In the genomic region with DNA sequence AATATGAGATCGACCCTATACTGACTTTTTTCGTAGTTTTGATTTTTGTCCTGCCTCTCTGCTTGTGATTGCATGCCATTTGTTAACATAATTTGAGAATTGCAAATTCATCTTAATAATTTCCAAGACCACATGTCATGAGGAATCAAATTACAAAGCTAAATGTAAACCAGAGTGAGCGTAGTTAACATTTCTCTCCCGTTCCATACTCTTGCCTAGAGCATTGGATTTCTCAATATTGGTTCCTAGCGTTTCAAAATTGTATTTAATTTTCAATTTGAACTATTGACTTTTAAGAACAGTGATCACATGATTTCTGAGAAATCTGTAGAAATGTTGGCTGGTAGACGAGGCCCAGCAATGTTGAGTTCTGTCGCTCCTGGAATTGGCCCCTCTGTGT, we compare ENCODE assay signal across 35 mouse cellular contexts.
"Had no signal": no experiment of that assay in that cellular context is flagged by ENCODE, and none has a peak within 500 bp of the region (broad histone marks: within the 10 kb centered on the region; RNA-seq: fewer than 3 reads in every experiment).

No protein-coding gene starts in this region.

- H3K4me2 ChIP-seq: heart, embryonic 11.5 days; heart, embryonic 12.5 days; heart, embryonic 13.5 days; heart, embryonic 15.5 days; hindbrain, embryonic 12.5 days; hindbrain, embryonic 13.5 days; hindbrain, embryonic 14.5 days; hindbrain, embryonic 15.5 days; intestine, embryonic 15.5 days; kidney, embryonic 15.5 days had no signal

- H3K9ac ChIP-seq: heart, embryonic 12.5 days; heart, embryonic 13.5 days; heart, embryonic 15.5 days; hindbrain, embryonic 12.5 days; hindbrain, embryonic 13.5 days; hindbrain, embryonic 14.5 days; hindbrain, embryonic 15.5 days; intestine, embryonic 15.5 days; kidney, embryonic 15.5 days had no signal

- ATAC-seq: hindbrain, embryonic 16.5 days; hindbrain, postnatal 0 days; inflammation-experienced regulatory T-cells, adult 6 months; intestine, embryonic 15.5 days; intestine, embryonic 16.5 days; intestine, postnatal 0 days had no signal

- DNase-seq: heart, postnatal 10 days; heart, postnatal 14 days; heart, postnatal 36 days; heart, postnatal 4 days; kidney, adult 11 months; kidney, adult 18-20 months; kidney, adult 2 months; kidney, adult 8-10 months; kidney, adult 9 months; kidney, postnatal 10 days; kidney, postnatal 14 days; kidney, postnatal 25 days; kidney, postnatal 36 days; kidney, postnatal 4 days; layer of hippocampus, adult 9-11 months; layer of hippocampus, postnatal 36 days had no signal

- H3K9me3 ChIP-seq: heart, embryonic 10.5 days; heart, embryonic 12.5 days; heart, embryonic 13.5 days; heart, embryonic 15.5 days; hindbrain, embryonic 10.5 days; hindbrain, embryonic 12.5 days; hindbrain, embryonic 13.5 days; hindbrain, embryonic 15.5 days; intestine, embryonic 15.5 days; kidney, embryonic 15.5 days had no signal

- H3K27ac ChIP-seq: heart, embryonic 10.5 days; heart, embryonic 13.5 days; heart, embryonic 15.5 days; hindbrain, embryonic 10.5 days; hindbrain, embryonic 12.5 days; hindbrain, embryonic 13.5 days; hindbrain, embryonic 14.5 days; hindbrain, embryonic 15.5 days; hindbrain, postnatal 0 days; intestine, embryonic 15.5 days; kidney, embryonic 15.5 days; kidney, postnatal 0 days; layer of hippocampus, adult 2 months had no signal

- H3K36me3 ChIP-seq: heart, embryonic 10.5 days; heart, embryonic 12.5 days; heart, embryonic 15.5 days; hindbrain, embryonic 10.5 days; hindbrain, embryonic 12.5 days; hindbrain, embryonic 13.5 days; hindbrain, embryonic 15.5 days; intestine, embryonic 15.5 days; kidney, embryonic 15.5 days had no signal

- H3K4me3 ChIP-seq: heart, embryonic 10.5 days; heart, embryonic 12.5 days; heart, embryonic 13.5 days; heart, embryonic 15.5 days; hindbrain, embryonic 10.5 days; hindbrain, embryonic 12.5 days; hindbrain, embryonic 13.5 days; hindbrain, embryonic 15.5 days; intestine, embryonic 15.5 days; kidney, embryonic 15.5 days; layer of hippocampus, adult 2 months had no signal

- H3K27me3 ChIP-seq: heart, embryonic 12.5 days; heart, embryonic 13.5 days; heart, embryonic 15.5 days; hindbrain, embryonic 12.5 days; hindbrain, embryonic 13.5 days; hindbrain, embryonic 15.5 days; intestine, embryonic 15.5 days; kidney, embryonic 15.5 days had no signal
